Mouse (Mus musculus) adrenal gland, adult (tissue): ENCODE results near the gene Prr12.
"Not testable (repeated sequence)": the region's sequence is repeated elsewhere in the genome, so short reads cannot be mapped to it uniquely, and the experiment has no call there.

Experiments
- DNase-seq, 2 experiments: peaks; one replicate each; pipeline ENCODE4 v3.0.0; 2022 to 2023; ENCODE audit warnings: low spot score in 1 of 2; ENCODE audit not compliant: inconsistent age in 2 of 2

Prr12 gene

DNA sequence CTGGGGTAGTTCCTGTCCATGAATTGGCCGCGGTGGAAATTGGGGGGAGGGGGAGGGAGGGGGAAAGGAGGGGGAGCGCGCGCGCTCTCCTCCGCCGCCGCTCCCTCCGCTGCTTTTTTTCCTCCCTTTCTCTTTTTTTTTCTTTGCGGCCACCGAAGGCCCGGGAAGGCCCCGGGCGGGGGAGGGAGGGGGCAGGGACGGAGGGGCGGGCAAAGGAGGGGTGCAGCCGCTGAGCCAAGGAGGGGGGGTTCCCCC, at the start of gene Prr12:
Prr12 (minus strand) TSS at position 20 of the 255 bp plus-strand sequence.
- no peak for DNase-seq

DNA sequence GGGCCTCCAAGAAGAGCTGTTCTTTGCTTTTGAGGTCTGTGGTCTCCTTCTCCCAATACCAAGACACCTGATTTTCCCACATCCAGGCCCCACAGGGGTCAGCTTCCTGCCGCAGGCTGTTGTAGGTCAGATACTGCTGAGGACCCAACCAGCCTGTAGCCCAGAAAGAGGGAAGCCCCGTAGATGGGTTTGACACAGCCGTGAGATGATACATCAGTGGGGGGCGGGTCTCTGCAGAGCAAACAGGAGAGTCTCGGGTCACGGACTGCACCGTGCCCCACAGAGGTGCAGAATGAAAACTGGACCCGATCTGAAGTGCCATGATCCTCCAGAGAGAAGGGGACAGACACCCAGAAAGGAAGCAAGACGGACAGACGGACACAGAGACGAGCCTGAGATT, 49.8 kb upstream of the Prr12 start:
- DNase-seq, result peak in 1 of 2 experiments; percentile 44

DNA sequence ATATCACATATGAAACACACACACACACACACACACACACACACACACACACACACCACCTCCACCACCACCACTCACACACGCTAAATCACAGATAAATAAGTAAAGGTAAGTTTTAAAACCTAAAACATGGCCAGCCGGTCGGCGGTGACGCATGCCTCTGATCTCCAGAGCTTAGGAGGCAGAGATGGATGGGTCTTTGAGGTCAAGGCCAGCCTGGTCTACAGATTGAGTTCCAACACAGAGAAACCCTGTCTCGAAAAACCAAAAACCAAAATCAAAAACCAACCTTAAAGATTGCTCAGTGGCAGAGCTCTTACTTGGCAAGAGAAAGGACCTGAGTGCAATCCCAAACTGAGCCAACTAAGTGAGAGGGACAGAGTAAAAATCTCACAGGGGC, 47.4 kb upstream of the Prr12 start:
- DNase-seq, result peak; percentile 73 to 83

DNA sequence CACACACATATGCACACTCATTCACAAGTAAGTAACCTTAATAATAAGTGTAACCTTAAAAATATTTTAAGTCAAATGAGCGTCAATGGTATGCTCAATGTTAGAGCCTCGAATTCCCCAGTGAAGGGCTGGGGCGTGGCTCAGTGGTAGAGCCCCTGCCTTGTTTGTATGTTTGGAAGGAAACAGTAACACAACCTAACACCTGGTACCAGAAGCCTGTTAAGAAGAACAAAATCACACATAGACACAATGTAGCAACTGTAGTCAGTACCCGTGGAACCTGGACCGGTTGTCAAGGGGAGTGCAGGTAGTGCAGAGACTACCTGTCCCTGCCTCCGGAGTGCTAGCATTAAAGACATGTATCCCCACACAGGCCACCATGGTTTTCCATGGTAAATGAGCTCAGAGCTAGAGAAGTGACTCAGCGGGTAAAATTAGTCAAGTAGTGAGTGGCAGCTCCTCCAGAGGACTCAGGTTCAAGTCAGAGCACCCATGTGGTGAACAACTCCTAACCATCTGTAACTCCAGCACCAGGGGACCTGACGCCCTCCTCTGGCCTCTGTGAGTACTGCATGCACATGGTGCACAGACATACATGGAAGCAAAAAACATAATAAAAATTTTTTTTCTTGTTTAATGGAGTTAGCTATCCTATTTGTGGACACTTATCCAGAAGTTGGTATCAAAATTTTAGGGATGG, 46.0 kb upstream of the Prr12 start:
- peak in 1 of 2 experiments; percentile 42 for DNase-seq

DNA sequence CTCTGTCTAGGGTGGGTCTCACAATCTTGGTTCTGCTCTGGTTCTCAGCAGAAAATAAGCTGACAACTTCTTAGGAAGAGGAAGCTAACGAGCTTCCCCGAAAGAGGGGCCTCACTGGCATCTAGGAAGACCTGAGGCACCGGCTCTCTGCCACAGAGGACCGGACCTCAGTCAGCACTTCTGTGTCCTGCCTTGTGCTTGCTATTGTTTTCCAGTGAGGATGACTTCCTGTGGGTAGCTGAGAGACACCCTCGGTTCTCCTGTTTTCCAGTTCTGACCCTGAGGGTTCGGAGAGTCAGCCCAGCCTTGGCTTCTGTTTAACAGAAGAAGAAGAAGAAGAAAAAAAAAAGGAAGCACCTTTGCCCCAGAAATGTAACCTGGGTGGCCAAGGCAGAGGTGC, 44.8 kb upstream of the Prr12 start:
- DNase-seq, result peak in 1 of 2 experiments; percentile 52

DNA sequence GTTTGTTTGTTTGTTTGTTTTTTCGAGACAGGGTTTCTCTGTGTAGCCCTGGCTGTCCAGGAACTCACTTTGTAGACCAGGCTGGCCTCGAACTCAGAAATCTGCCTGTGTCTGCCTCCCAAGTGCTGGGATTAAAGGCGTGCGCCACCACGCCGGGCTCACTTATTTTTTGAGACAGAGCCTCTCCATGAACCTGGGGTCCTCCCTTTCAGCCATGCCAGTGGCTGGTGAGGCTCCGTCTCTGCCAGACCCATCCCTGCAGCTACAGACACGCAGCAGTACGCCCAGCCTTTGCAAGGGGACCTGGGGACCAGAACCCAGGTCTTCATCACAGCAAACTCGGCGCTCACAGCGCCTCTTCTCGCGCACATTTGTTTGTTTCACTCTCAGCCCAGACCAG, 43.3 kb upstream of the Prr12 start:
- not testable (repeated sequence) for DNase-seq

DNA sequence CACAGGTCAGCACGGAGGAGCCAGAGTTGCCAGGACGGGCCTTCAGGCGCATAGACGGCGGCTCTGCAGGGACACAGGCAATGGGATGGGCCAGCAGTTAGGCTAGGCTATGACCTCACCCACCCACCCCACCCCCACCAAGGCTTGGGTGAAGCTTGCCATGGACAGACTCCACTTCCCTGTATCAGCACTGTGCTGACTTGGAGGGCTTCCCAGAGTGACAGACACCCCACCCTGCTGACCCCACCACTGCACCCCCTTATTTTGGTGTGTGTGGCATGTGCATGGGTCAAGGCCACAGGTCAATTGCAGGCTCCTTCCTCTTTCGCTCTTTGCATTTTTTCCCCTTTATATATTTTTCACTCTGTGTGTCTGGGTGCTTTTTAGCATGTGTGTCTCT, 42.7 kb upstream of the Prr12 start:
- peak in 1 of 2 experiments; percentile 45 for DNase-seq

DNA sequence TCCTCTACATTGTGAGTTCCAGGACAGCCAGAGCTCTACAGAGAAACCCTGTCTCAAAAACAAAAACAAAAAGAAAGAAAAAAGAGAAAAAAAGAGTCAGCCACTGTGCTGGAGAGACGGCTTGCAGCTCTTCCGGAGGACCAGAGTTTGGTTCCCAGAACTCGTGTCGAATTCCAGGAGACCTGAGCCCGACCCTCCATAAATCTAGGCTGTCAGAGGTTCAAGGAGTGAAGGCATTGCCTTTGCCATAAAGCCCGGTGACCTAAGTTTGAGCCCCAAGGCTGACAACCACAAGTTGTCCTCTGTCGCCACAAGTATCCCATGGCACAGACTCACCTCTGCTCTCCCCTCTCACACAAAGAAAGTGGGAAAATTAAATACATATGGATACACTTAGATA, 41.4 kb upstream of the Prr12 start:
- no peak for DNase-seq

DNA sequence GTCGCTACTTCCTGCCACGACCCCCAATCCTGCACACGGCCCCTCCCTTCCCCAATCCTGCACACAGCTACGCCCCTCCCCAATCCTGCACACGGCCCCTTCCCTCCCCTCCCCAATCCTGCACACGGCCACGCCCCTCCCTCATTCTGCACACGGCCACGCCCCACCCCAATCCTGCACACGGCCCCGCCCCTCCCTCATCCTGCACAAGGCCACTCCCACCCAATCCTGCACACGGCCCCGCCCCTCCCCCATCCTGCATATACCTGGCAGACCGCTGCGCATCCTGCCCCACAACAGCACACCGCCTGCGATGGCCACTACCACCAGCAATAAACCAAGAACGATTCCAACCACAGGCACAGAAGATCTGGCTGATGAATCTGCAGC, 40.8 kb upstream of the Prr12 start:
- DNase-seq, result no peak

DNA sequence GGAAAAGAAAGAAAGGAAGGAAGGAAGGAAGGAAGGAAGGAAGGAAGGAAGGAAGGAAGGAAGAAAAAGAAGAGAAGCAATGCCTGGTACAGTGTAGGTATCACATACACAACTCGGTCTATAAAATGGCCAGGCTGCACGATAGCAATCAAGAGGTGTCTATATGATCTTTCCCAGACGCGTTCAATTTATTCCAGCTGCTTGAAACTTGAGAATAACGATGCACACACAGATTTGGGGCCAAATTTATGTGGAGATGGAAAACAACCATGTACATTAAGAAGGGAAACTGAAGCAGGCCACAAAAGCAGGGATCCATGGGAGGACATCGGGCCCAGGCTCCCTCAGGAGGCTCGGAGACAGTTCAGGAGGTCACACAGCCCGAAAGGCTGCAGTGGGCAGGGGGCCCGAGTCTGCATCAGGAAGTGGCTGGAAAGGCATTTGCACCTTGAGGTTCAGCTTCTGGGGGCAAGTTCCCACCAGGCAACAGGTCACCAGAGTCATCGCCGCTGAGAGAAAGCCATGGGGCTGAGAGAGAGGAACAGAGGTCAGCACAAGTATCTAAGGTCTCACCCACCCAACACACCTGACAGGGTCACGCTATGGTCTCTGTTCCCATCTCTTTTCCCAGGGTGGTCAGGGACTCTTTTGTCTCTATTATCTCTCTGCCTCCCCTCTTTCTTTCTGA, 40.3 kb upstream of the Prr12 start:
- DNase-seq, result no peak

DNA sequence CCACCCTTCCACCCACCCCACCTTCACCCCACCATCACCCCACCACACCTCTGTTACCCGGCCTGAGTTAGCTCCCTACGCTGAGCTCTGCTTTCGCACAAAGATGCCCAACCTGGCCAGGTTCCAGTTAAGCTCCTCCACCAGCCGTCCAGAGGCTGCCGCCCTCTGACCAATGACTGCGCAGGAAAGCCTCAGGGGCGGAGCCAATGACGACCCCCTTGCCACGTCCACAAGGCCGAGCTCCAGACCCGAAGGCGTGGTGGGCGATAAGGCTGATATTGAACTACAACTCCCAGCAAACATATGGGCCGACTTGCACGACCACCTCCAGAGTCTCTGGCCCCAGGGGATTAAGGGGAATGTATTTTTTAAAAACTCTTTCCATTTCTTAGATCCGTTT, 39.4 kb upstream of the Prr12 start, which contains the start of gene Rcn3:
Rcn3 (minus strand) TSS at position 174 of the 400 bp plus-strand sequence.
- DNase-seq, result peak; percentile 78 to 83

DNA sequence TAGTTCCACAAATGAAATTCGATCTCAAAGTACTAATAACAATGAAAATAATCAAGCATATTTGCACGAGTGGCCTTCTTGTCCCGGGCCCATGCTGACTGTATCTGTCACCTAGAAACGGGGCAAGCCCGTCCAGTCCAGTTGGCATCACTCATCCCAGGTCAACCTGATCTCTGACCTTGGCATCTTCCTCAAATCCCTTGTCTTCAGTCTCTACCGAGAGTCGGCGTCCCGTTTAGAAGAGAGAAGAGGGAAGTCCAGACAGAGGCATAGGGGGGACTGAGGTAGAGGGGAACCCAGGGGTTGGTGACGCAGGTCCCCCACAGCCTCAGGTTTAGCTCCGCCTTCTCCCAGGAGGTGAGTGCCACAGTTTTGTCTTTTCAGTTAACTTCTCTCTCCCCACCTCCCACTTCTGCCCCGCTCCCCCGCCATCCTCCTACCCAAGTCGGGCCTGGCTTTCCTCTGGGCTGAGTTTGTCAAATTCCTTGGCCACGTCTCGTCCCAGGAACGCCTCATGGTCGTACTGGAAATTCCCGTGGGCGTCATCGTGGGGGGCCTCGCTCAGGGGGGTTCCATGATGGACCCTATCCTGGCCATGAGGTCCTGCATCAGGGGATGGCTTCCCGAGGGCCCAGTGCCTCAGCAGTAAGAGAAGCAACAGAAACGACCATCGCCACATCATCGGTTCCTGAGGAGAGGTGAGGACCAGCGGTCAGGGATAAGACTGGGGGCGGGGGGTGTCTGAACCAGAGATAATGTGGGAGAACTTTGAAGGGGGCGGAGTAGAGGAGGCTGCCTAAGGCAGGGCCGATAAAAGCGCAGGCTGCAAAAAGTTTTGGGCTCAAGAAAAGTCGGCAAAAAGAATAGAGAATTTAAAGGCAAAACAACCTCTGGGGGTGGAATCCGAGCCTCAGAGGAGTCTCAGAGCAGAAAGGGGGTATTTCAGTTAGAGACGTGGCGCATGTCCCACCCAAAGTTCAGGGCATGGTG, 38.6 kb upstream of the Prr12 start:
- DNase-seq, result no peak

DNA sequence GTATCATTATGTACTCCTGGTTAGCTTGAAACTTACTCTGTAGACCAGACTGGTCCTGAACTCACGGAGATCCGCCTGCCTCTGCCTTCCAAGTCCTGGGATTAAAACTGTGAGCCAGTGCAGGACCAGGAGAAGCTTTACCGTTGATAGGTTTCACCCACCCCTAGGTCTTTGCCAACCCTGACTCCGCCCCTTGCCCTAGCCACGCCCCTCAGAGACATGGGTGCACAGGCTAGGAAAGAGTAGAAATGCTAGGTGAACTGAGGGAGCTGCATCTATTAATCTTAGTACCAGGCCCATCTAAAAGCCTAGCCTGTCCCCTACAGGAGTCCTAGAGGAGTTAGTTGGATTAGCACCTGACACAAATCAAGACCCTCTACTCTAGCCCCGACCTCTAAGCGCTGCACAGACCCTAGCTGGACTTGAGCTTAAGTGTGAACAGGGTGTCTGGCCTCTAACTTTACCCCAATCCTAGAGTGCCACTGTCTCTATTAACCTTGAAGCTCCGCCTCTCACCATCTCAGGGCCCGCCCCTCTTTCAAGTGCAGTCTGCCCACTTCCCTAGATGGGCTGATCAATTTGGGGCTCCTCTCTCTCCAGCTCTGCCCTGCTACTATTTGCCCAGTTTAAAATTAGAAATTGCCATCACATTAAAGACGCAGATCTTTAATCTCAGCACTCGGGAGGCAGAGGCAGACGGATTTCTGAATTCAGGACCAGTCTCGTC, 37.7 kb upstream of the Prr12 start:
- DNase-seq, result peak in 1 of 2 experiments; percentile 35

DNA sequence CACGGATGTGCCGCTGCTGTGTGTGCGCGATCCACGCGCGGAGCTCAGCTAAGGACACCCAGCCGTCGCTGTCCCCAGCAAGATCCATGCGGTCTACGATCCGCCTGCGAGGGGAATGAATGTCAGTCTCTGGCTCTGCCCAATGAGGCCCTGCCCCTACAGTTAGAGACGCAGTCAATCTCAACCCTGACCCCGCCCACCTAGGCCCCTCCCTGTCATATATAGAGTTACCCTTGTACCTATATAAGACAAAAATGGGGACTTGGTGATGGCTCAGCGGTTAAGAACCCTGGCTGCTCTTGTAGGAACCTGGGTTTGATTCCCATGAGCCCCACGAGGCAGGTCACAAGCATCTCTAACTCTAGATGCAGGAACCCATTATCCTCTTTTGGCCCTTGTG, 35.9 kb upstream of the Prr12 start:
- DNase-seq, result no peak

DNA sequence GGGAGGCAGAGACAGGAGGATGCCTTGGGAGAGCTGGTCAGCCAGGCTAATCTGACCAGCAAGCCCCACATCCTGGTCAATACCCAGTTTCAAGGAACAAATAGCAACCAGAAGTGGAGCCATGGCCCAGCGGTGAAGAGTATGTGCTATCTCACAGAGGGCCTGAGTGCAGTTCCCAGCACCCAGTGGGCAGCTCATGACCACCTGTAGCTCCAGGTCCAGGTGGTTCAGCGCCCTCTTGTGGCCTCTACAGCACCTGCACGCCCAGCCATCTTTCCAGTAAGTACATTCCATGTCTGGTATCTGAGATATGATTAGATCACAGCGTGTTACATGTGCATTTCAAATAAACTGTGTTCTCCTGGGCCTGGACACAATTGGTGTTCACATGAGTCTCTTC, 33.4 kb upstream of the Prr12 start:
- DNase-seq, result no peak

DNA sequence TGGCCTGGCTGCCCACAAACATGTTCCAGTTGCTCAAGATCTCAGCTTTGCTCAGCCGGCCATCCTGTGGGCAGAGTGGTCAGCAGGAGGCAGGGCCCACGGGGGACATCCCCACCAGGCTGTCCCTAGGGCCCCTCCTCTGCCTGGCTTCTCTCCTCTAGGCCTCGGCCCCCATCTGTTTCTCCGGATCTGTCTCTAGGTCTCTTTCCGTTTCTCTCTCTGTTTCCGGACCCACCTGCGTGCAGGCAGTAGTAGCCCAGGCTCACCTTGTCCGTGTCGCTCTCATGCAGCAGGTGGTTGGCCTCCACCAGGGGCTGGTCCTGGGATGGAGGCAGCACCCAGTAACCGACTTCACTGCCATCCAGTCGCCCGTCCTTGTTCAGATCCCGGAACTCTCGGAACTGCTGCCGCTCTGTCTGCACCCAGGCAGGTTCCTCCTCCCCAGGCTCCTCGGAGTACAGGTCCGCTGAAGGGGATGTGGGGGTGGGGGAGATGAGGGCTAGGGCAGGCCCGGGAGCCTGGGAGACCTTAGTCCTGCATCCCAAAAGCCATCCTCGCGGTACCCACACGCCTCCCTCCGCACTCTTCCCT, 30.7 kb upstream of the Prr12 start:
- DNase-seq, result no peak

DNA sequence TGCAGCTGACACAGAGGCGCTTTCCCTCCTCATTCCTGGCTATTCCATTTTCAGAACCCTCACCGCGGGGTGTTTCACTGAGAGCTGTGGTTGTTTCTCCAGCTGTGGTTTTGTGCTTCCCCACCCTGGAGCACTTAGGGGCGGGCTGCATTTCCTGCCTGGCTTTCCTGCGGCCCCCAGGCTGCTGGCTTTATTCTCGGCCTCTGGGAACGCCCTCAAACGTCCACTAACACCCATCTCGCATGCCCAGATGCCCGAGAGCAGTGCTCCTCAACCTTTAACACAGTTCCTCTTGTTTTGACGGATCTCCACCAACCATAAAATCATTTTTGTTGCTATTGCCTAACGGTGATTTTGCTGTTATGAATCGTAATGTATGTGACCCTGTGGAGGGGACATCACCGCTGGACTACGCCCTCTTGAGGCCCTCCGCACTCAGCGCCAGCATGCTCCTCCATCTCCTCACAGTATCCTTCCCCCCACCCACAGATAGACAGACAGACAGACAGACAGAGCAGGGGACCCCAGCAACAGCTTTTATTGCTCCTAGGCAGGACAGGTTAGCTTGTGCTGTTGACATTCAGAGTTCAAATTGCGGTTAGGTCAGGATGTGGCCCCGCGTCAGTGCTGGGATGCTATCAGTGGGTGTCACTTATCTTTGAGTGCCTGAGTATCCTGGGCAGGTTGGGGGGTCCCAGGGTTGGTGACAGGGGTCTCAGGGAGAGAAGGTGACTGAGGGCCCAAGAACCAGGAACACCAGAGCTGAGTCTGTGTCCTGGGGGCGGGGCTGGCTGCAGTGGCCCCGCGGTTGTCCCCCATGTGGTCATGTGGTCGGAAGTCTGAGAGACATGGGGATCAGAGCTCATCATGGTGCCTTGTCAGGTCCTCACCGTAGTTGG, 30.0 kb upstream of the Prr12 start:
- peak in 1 of 2 experiments; percentile 68 for DNase-seq

DNA sequence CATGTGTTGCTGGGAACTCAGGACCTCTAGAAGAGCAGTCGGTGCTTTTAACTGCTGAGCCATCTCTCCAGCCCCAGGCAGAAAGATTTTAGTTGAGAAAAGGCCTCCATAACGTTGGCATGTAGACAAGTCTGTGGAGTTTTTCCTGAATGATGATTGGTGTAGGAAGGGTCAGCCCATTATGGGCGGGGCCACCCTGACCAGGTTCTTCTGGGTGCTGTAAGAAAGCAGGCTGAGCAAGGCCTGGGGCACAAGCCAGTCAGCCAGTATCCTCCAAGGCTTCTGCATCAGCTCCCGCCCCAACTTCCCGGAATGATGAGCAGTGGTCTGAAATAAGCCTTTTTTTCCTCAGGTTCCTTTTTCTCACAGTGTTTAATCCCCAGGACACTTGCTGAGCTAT, 28.3 kb upstream of the Prr12 start:
- DNase-seq, result no peak

DNA sequence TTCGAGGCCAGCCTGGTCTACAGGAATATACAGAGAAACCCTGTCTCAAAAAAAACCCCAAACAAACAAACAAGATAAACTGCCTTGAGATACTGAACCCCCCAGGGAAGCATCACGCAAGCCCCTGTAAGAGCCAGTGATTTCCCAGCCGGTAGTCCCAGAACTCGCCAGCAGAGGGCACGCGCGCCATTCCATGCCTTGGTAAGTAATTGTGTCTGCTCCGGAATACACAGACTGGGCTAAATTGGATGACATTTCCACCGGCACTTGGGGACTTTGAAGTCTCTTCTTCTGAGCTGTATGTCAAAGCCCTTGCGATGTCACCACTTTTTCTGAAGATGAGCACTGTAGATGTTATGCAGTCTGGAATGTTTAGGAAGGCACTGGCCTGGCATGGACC, 27.2 kb upstream of the Prr12 start:
- DNase-seq, result peak; percentile 89 to 97

DNA sequence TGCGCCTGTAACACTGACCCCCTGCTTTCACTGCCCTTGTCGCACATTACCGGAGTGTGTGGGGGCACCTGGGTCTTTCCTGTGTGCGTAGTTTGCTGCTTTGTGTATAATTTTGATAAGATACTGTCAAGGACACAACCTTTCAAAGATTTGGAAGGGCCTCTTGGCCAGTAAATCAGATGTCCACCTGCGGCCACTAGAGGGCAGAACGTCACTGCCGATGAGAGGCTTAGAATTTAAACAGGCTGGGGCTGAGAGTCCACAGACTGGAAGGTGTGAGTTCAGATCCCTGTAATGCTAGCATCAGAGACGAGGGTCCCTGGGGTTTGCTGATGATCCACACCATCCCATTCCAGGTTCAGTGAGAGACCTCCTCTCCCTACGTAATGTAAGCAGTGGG, 25.8 kb upstream of the Prr12 start:
- DNase-seq, result peak; percentile 82 to 92
